Mouse (Mus musculus) CH12.LX (cell line): Measurements from ENCODE around the gene Plekhb2.

ENCODE experiments used
- CHD2 ChIP-seq: IDR thresholded peaks from 2 replicates; pipeline ENCODE4 v1.6.1; 2011; ENCODE audit warnings: low read length, improper control_type of control experiment
- CTCF ChIP-seq, 2 experiments: IDR thresholded peaks in 1 of 2; conservative IDR thresholded peaks in 1 of 2; 2 replicates each; pipeline ENCODE4 v1.5.1; 2011 to 2012; ENCODE audit warnings: low read depth in 2 of 2, low read length in 2 of 2, improper control_type of control experiment in 1 of 2, inconsistent platforms in 1 of 2, mild to moderate bottlenecking in 1 of 2, moderate library complexity in 1 of 2
- E2F4 ChIP-seq: IDR thresholded peaks from 2 replicates; pipeline ENCODE4 v1.6.1; 2011; ENCODE audit warnings: low read depth, low read length, improper control_type of control experiment; ENCODE audit not compliant: insufficient replicate concordance
- JUND ChIP-seq: conservative IDR thresholded peaks from 2 replicates; pipeline ENCODE4 v1.6.1; 2011; ENCODE audit warnings: low read depth, low read length, improper control_type of control experiment
- MAX ChIP-seq: IDR thresholded peaks from 2 replicates; pipeline ENCODE4 v1.6.1; 2011; ENCODE audit warnings: low read length, improper control_type of control experiment
- MAZ ChIP-seq: IDR thresholded peaks from 2 replicates; pipeline ENCODE4 v1.6.1; 2012; ENCODE audit warnings: low read depth, mild to moderate bottlenecking, inconsistent platforms, low read length, improper control_type of control experiment, moderate library complexity
- MXI1 ChIP-seq: IDR thresholded peaks from 2 replicates; pipeline ENCODE4 v1.6.1; 2011; ENCODE audit warnings: mild to moderate bottlenecking, low read depth, low read length, improper control_type of control experiment
- NELFE ChIP-seq: IDR thresholded peaks from 2 replicates; pipeline ENCODE4 v1.6.1; 2011; ENCODE audit warnings: low read depth, low read length, improper control_type of control experiment
- POLR2A ChIP-seq: IDR thresholded peaks from 2 replicates; pipeline ENCODE4 v1.6.1; 2011; ENCODE audit warnings: low read depth, mild to moderate bottlenecking, improper control_type of control experiment, low read length

DNA sequence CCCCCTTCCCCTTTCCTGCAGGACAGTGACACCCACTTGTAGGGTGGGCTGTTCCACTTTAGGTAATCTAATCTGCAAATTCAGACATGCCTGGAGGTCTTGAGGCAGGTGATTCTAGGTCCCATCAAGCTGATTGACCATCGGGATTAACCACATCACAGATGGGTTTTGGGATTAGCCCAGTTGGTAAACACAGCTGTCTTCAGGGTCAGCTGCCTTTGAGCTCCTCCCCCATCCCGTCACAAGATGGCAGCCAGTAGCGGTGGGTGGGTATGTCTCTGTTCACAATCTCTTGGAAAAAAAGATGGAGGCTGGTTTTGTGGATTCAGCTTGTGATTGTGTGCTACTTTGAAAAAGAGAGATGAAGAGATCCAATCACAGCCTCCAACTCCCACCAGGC is 10.0 kb downstream of the Plekhb2 start:
- TF ChIP-seq MAX (no peak), POLR2A (no peak), CTCF (conservative IDR thresholded peaks at IDR 0.05 in 1 of 2, IDR thresholded peaks at IDR 0.05 in 1 of 2; ENCODE audit: low read depth in 2 of 2, low read length in 2 of 2) (no peak), MXI1 (no peak), JUND (no peak), NELFE (no peak), MAZ (no peak), CHD2 (no peak), E2F4 (no peak)
